Mouse (Mus musculus): ENCODE measurements around the gene Cd79a. TPM values are rescaled to one million over a fixed set of nuclear protein-coding genes. Genes with fewer than 3 reads are reported as not detected.

Cd79a gene
- polyA plus RNA-seq, 2 experiments: 1.0 to 2.0 TPM

DNA sequence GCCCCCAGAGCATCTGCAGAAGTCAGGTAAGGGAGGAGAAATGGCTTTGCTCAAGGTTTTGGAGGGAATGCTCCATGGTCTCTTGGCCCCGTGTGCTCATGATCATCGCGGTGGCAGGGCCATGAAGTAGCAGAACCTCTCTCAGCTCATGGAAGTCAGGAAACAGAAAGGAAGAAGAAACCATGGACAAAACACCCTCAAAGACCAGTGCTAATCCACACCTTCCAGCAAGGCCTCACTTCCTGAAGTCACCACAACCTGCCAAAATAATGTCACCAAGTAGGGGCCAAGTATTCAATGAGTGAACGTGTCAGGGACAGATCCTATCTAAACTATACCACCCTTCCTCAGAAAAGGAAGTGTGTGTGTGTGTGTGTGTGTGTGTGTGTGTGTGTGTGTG is 34.3 kb upstream of the Cd79a start:
- Histone ChIP-seq H3K4me3 (ENCODE audit: insufficient read depth in 1 of 2, low read depth in 2 of 2, low read length in 2 of 2) (no peak overlapping the region), H3K27ac (no peak overlapping the region), H3K27me3 (ENCODE audit: control insufficient read depth, insufficient read depth, low read length) (no peaks in the 10 kb centered on the region), H3K36me3 (replicated peaks; ENCODE audit: control insufficient read depth, insufficient read depth, low read depth) (no peaks in the 10 kb centered on the region), H3K9me3 (ENCODE audit: control insufficient read depth, low read length) (no peaks in the 10 kb centered on the region), H3K4me1 (replicated peaks; ENCODE audit: control insufficient read depth in 2 of 2, insufficient read depth in 2 of 2, low read length in 1 of 2) (peaks cover 27 to 29% of the 10 kb centered on the region in 2 experiments), H3K9ac (replicated peaks) (no peak overlapping the region), H3K4me2 (ENCODE audit: low read depth) (no peak overlapping the region)
- DNase-seq (ENCODE audit: low read depth in 3 of 3, low spot score in 3 of 3): no peak
- ATAC-seq (ENCODE audit: insufficient read depth): no peak
- TF ChIP-seq EP300 (IDR thresholded peaks at IDR 0.05; ENCODE audit: low read depth): no peak
- TF ChIP-seq CTCF (IDR thresholded peaks at IDR 0.05; ENCODE audit: low read depth): no peak
- 28% methylated on average over 4 of the region's 4 CpGs for WGBS (ENCODE audit: insufficient replicate concordance)

DNA sequence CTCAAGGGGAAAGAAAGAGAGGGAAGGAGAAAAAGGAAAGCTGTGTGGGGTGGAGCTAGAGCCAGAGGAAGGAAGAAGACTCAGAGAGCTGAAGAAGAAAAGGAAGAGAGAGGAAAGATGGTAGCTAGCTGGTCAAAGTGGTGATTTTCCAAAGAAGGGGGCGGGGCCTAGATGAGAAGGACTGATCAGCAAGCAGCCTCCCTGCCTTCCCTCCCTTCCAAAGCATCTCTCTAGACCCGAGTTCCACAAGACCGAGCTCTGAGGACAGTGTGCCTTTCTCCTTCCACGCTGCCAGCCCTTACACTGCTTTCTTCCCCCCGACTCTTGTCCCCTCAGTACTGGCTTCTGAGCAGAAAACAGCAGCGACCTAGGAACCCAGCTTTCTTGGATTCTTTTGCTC is 33.0 kb upstream of the Cd79a start:
- H3K4me1 ChIP-seq (replicated peaks; ENCODE audit: control insufficient read depth in 2 of 2, insufficient read depth in 2 of 2, low read length in 1 of 2): peaks cover 14 to 16% of the 10 kb centered on the region in 2 experiments
- no peak overlapping the region for H3K9ac ChIP-seq (replicated peaks)
- TF ChIP-seq CTCF (IDR thresholded peaks at IDR 0.05; ENCODE audit: low read depth): no peak
- TF ChIP-seq EP300 (IDR thresholded peaks at IDR 0.05; ENCODE audit: low read depth): no peak
- H3K4me2 ChIP-seq (ENCODE audit: low read depth): no peak overlapping the region
- 31% methylated on average over 6 of the region's 6 CpGs for WGBS (ENCODE audit: insufficient replicate concordance)
- no peaks in the 10 kb centered on the region for H3K9me3 ChIP-seq (ENCODE audit: control insufficient read depth, low read length)
- H3K27me3 ChIP-seq (ENCODE audit: control insufficient read depth, insufficient read depth, low read length): peaks cover 5% of the 10 kb centered on the region
- H3K27ac ChIP-seq: no peak overlapping the region
- DNase-seq (ENCODE audit: low read depth in 3 of 3, low spot score in 3 of 3) (no peak), ATAC-seq (ENCODE audit: insufficient read depth) (no peak)
- H3K4me3 ChIP-seq (ENCODE audit: insufficient read depth in 1 of 2, low read depth in 2 of 2, low read length in 2 of 2): no peak overlapping the region
- H3K36me3 ChIP-seq (replicated peaks; ENCODE audit: control insufficient read depth, insufficient read depth, low read depth): no peaks in the 10 kb centered on the region

GRCm38 (mm10) chr7:24869080-24869479 is 28.1 kb upstream of the Cd79a start:
- DNase-seq (ENCODE audit: low read depth in 3 of 3, low spot score in 3 of 3) (no peak), ATAC-seq (ENCODE audit: insufficient read depth) (no peak)
- Histone ChIP-seq H3K27ac (no peak overlapping the region), H3K27me3 (ENCODE audit: control insufficient read depth, insufficient read depth, low read length) (peaks cover 15% of the 10 kb centered on the region), H3K4me2 (ENCODE audit: low read depth) (no peak overlapping the region), H3K4me1 (replicated peaks; ENCODE audit: control insufficient read depth in 2 of 2, insufficient read depth in 2 of 2, low read length in 1 of 2) (no peaks in the 10 kb centered on the region; a peak in 1 of 4 replicates), H3K4me3 (ENCODE audit: insufficient read depth in 1 of 2, low read depth in 2 of 2, low read length in 2 of 2) (no peak overlapping the region), H3K9me3 (ENCODE audit: control insufficient read depth, low read length) (no peaks in the 10 kb centered on the region), H3K9ac (replicated peaks) (no peak overlapping the region), H3K36me3 (replicated peaks; ENCODE audit: control insufficient read depth, insufficient read depth, low read depth) (no peaks in the 10 kb centered on the region)
- TF ChIP-seq EP300 (IDR thresholded peaks at IDR 0.05; ENCODE audit: low read depth) (no peak), CTCF (IDR thresholded peaks at IDR 0.05; ENCODE audit: low read depth) (no peak)
- 60% methylated on average over 17 of the region's 17 CpGs for WGBS (ENCODE audit: insufficient replicate concordance)

DNA sequence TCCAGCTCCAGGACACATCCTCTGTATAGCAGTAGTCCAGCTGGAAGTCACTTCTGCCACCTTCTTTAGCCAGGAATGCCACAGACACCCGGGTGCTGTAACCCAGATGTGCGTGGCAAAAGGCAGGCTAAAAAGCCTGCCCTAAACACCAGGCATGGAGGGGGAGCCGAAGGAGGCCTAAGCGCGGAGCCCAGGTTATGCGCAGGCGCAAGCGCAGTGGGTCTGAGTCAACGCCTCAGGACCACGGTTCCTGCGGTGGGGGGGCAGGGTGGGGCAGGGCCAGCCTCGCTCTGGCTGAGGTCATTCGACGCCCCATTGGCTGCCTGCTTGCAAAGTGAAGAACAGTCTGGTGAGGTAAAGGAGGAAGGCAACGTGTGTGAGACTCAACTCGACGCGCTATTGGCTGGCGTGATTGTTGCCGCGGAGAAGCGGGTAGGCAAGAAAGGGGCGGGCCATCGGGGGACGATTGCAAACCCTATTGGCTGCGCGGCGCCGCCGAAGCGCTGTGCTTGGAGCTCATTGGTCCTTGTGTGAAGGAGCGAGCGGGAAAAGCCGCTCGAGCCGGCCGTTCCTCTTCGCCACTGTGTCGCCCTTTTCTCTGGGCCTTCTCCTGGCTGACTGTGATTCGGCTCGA is 27.5 kb upstream of the Cd79a start, which contains the start of the genes Lypd4 and Dmrtc2:
Gene Lypd4, minus strand, starts transcription at position 410 of the 634 bp plus-strand sequence.
Gene Dmrtc2, plus strand, starts transcription at position 526 of the 634 bp plus-strand sequence.
- 47% methylated on average over 33 of the region's 41 CpGs for WGBS (ENCODE audit: insufficient replicate concordance)
- no peaks in the 10 kb centered on the region for H3K36me3 ChIP-seq (replicated peaks; ENCODE audit: control insufficient read depth, insufficient read depth, low read depth)
- H3K27me3 ChIP-seq (ENCODE audit: control insufficient read depth, insufficient read depth, low read length): peaks cover 15% of the 10 kb centered on the region
- no peak within 1 kb of the TSS for H3K27ac ChIP-seq
- DNase-seq (ENCODE audit: low read depth in 3 of 3, low spot score in 3 of 3) (no peak), ATAC-seq (ENCODE audit: insufficient read depth) (no peak)
- no peak within 1 kb of the TSS for H3K9ac ChIP-seq (replicated peaks)
- TF ChIP-seq EP300 (IDR thresholded peaks at IDR 0.05; ENCODE audit: low read depth): no peak
- TF ChIP-seq CTCF (IDR thresholded peaks at IDR 0.05; ENCODE audit: low read depth): no peak
- no peaks in the 10 kb centered on the region for H3K9me3 ChIP-seq (ENCODE audit: control insufficient read depth, low read length)
- no peaks in the 10 kb centered on the region for H3K4me1 ChIP-seq (replicated peaks; ENCODE audit: control insufficient read depth in 2 of 2, insufficient read depth in 2 of 2, low read length in 1 of 2)
- H3K4me2 ChIP-seq (ENCODE audit: low read depth): no peak within 1 kb of the TSS
- no peak within 1 kb of the TSS for H3K4me3 ChIP-seq (ENCODE audit: insufficient read depth in 1 of 2, low read depth in 2 of 2, low read length in 2 of 2)

DNA sequence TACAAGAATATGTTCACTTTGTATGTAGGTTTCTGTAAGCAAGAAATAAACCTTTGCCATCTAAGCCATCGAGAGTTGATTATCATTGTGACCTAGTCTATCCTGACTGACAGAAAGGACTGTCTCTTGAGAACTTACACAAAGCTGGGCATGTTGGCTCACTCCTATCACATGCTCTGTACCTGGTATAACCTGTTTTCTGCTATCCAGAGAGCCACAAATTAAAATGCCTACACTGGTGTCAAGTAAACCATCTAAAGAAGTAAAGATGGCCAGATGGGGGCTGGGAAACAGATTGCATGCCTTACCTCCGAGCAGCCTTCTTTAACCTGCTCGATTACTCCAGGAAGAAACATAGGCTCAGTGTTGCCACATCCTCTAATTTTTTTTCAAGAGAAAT is 19.6 kb upstream of the Cd79a start:
- no peaks in the 10 kb centered on the region for H3K36me3 ChIP-seq (replicated peaks; ENCODE audit: control insufficient read depth, insufficient read depth, low read depth)
- WGBS (ENCODE audit: insufficient replicate concordance): 60% methylated on average over 3 of the region's 3 CpGs
- H3K27me3 ChIP-seq (ENCODE audit: control insufficient read depth, insufficient read depth, low read length): no peaks in the 10 kb centered on the region
- H3K27ac ChIP-seq: no peak overlapping the region
- no peak overlapping the region for H3K9ac ChIP-seq (replicated peaks)
- DNase-seq (ENCODE audit: low read depth in 3 of 3, low spot score in 3 of 3): no peak
- ATAC-seq (ENCODE audit: insufficient read depth): no peak
- no peak overlapping the region for H3K4me3 ChIP-seq (ENCODE audit: insufficient read depth in 1 of 2, low read depth in 2 of 2, low read length in 2 of 2)
- no peaks in the 10 kb centered on the region for H3K9me3 ChIP-seq (ENCODE audit: control insufficient read depth, low read length)
- TF ChIP-seq EP300 (IDR thresholded peaks at IDR 0.05; ENCODE audit: low read depth): no peak
- no peak for TF ChIP-seq CTCF (IDR thresholded peaks at IDR 0.05; ENCODE audit: low read depth)
- no peak overlapping the region for H3K4me2 ChIP-seq (ENCODE audit: low read depth)
- peaks cover 0 to 2% of the 10 kb centered on the region in 2 experiments; a peak in 1 of 4 replicates for H3K4me1 ChIP-seq (replicated peaks; ENCODE audit: control insufficient read depth in 2 of 2, insufficient read depth in 2 of 2, low read length in 1 of 2)
